Mouse (Mus musculus): ENCODE data around the gene Sh3rf3. TPM values are rescaled to one million over a fixed set of nuclear protein-coding genes. Genes with fewer than 3 reads are reported as not detected.

The Sh3rf3 gene
- polyA plus RNA-seq, 1 experiment from 2014 or later, result 1.9 TPM

- Histone ChIP-seq H3K9me3 (ENCODE audit: control insufficient read depth, low read length) (0 out of 2 replicates have a peak, but pooled peaks cover 2% of the 10 kb centered on the region), H3K27me3 (ENCODE audit: control insufficient read depth, insufficient read depth, low read length) (no peaks in the 10 kb centered on the region), H3K9ac (ENCODE audit: low read depth, low read length) (no peak overlapping the region), H3K4me2 (replicated peaks; ENCODE audit: low read depth, low read length) (no peak overlapping the region), H3K4me1 (ENCODE audit: control insufficient read depth, insufficient read depth, low read length) (no peaks in the 10 kb centered on the region), H3K36me3 (ENCODE audit: control insufficient read depth, insufficient read depth, low read length) (no peaks in the 10 kb centered on the region), H3K4me3 (ENCODE audit: low read length) (no peak overlapping the region), H3K27ac (ENCODE audit: low read depth, low read length) (no peak overlapping the region)
- WGBS, result 80% methylated on average over 5 of the region's 5 CpGs
- no peak for ATAC-seq (ENCODE audit: low FRiP score, low TSS enrichment)
Measured at GRCm38 (mm10) chr10:58974138-58974537, 161.0 kb downstream of the Sh3rf3 start.

- no peaks in the 10 kb centered on the region for H3K4me1 ChIP-seq (ENCODE audit: control insufficient read depth, insufficient read depth, low read length)
Measured at GRCm38 (mm10) chr10:58979320-58979959, 166.3 kb downstream of the Sh3rf3 start.

GRCm38 (mm10) chr10:58981674-58982329 is 168.6 kb downstream of the Sh3rf3 start:
- ATAC-seq (ENCODE audit: low FRiP score, low TSS enrichment), result no peak
- Histone ChIP-seq H3K4me3 (ENCODE audit: low read length) (no peak overlapping the region), H3K27me3 (ENCODE audit: control insufficient read depth, insufficient read depth, low read length) (no peaks in the 10 kb centered on the region), H3K9ac (ENCODE audit: low read depth, low read length) (no peak overlapping the region), H3K27ac (ENCODE audit: low read depth, low read length) (no peak overlapping the region), H3K4me1 (ENCODE audit: control insufficient read depth, insufficient read depth, low read length) (no peaks in the 10 kb centered on the region), H3K9me3 (ENCODE audit: control insufficient read depth, low read length) (no peaks in the 10 kb centered on the region), H3K36me3 (ENCODE audit: control insufficient read depth, insufficient read depth, low read length) (no peaks in the 10 kb centered on the region), H3K4me2 (replicated peaks; ENCODE audit: low read depth, low read length) (no peak overlapping the region)
- WGBS, result 89% methylated on average over 9 of the region's 9 CpGs

More at GRCm38 (mm10) chr10:58979320-58979959, 166.3 kb downstream of the Sh3rf3 start:
- Histone ChIP-seq H3K36me3 (ENCODE audit: control insufficient read depth, insufficient read depth, low read length) (no peaks in the 10 kb centered on the region), H3K9me3 (ENCODE audit: control insufficient read depth, low read length) (no peaks in the 10 kb centered on the region), H3K4me3 (ENCODE audit: low read length) (no peak overlapping the region), H3K27ac (ENCODE audit: low read depth, low read length) (no peak overlapping the region), H3K4me2 (replicated peaks; ENCODE audit: low read depth, low read length) (no peak overlapping the region), H3K9ac (ENCODE audit: low read depth, low read length) (no peak overlapping the region), H3K27me3 (ENCODE audit: control insufficient read depth, insufficient read depth, low read length) (no peaks in the 10 kb centered on the region)
- WGBS, result 22% methylated on average over 7 of the region's 7 CpGs
- ATAC-seq (ENCODE audit: low FRiP score, low TSS enrichment), result no peak

GRCm38 (mm10) chr10:58982546-58983154 is 169.5 kb downstream of the Sh3rf3 start:
- no peak overlapping the region for H3K4me2 ChIP-seq (replicated peaks; ENCODE audit: low read depth, low read length)
- H3K4me1 ChIP-seq (ENCODE audit: control insufficient read depth, insufficient read depth, low read length), result no peaks in the 10 kb centered on the region
- 71% methylated on average over 5 of the region's 5 CpGs for WGBS
- no peak overlapping the region for H3K27ac ChIP-seq (ENCODE audit: low read depth, low read length)
- H3K27me3 ChIP-seq (ENCODE audit: control insufficient read depth, insufficient read depth, low read length), result no peaks in the 10 kb centered on the region
- no peaks in the 10 kb centered on the region for H3K9me3 ChIP-seq (ENCODE audit: control insufficient read depth, low read length)
- no peak overlapping the region for H3K4me3 ChIP-seq (ENCODE audit: low read length)
- no peak overlapping the region for H3K9ac ChIP-seq (ENCODE audit: low read depth, low read length)
- H3K36me3 ChIP-seq (ENCODE audit: control insufficient read depth, insufficient read depth, low read length), result no peaks in the 10 kb centered on the region
- no peak for ATAC-seq (ENCODE audit: low FRiP score, low TSS enrichment)

- Histone ChIP-seq H3K9ac (ENCODE audit: low read depth, low read length) (no peak overlapping the region), H3K9me3 (ENCODE audit: control insufficient read depth, low read length) (no peaks in the 10 kb centered on the region), H3K27ac (ENCODE audit: low read depth, low read length) (no peak overlapping the region), H3K27me3 (ENCODE audit: control insufficient read depth, insufficient read depth, low read length) (no peaks in the 10 kb centered on the region), H3K36me3 (ENCODE audit: control insufficient read depth, insufficient read depth, low read length) (no peaks in the 10 kb centered on the region), H3K4me1 (ENCODE audit: control insufficient read depth, insufficient read depth, low read length) (no peaks in the 10 kb centered on the region), H3K4me2 (replicated peaks; ENCODE audit: low read depth, low read length) (no peak overlapping the region), H3K4me3 (ENCODE audit: low read length) (no peak overlapping the region)
- 87% methylated on average over 3 of the region's 3 CpGs for WGBS
- no peak for ATAC-seq (ENCODE audit: low FRiP score, low TSS enrichment)
Measured at GRCm38 (mm10) chr10:58991611-58992010, 178.5 kb downstream of the Sh3rf3 start.

- no peak for ATAC-seq (ENCODE audit: low FRiP score, low TSS enrichment)
- Histone ChIP-seq H3K9me3 (ENCODE audit: control insufficient read depth, low read length) (no peaks in the 10 kb centered on the region), H3K4me1 (ENCODE audit: control insufficient read depth, insufficient read depth, low read length) (no peaks in the 10 kb centered on the region), H3K36me3 (ENCODE audit: control insufficient read depth, insufficient read depth, low read length) (no peaks in the 10 kb centered on the region), H3K9ac (ENCODE audit: low read depth, low read length) (no peak overlapping the region), H3K27ac (ENCODE audit: low read depth, low read length) (no peak overlapping the region), H3K4me2 (replicated peaks; ENCODE audit: low read depth, low read length) (no peak overlapping the region), H3K27me3 (ENCODE audit: control insufficient read depth, insufficient read depth, low read length) (no peaks in the 10 kb centered on the region), H3K4me3 (ENCODE audit: low read length) (no peak overlapping the region)
- WGBS, result 83% methylated on average over 2 of the region's 2 CpGs
Measured at GRCm38 (mm10) chr10:58994726-58995125, 181.6 kb downstream of the Sh3rf3 start.

GRCm38 (mm10) chr10:58995132-58995531 is 182.0 kb downstream of the Sh3rf3 start:
- no peak overlapping the region for H3K9ac ChIP-seq (ENCODE audit: low read depth, low read length)
- peak; percentile 68; the same call in 1 of the 2 replicates for ATAC-seq (ENCODE audit: low FRiP score, low TSS enrichment)
- H3K4me3 ChIP-seq (ENCODE audit: low read length), result no peak overlapping the region
- H3K27me3 ChIP-seq (ENCODE audit: control insufficient read depth, insufficient read depth, low read length), result no peaks in the 10 kb centered on the region
- no peaks in the 10 kb centered on the region for H3K9me3 ChIP-seq (ENCODE audit: control insufficient read depth, low read length)
- H3K36me3 ChIP-seq (ENCODE audit: control insufficient read depth, insufficient read depth, low read length), result no peaks in the 10 kb centered on the region
- no peak overlapping the region for H3K27ac ChIP-seq (ENCODE audit: low read depth, low read length)
- 41% methylated on average over 3 of the region's 3 CpGs for WGBS
- H3K4me1 ChIP-seq (ENCODE audit: control insufficient read depth, insufficient read depth, low read length), result no peaks in the 10 kb centered on the region
- no peak overlapping the region for H3K4me2 ChIP-seq (replicated peaks; ENCODE audit: low read depth, low read length)

- no peaks in the 10 kb centered on the region for H3K27me3 ChIP-seq (ENCODE audit: control insufficient read depth, insufficient read depth, low read length)
- H3K9ac ChIP-seq (ENCODE audit: low read depth, low read length), result no peak overlapping the region
- WGBS, result 79% methylated on average over 9 of the region's 9 CpGs
- no peaks in the 10 kb centered on the region for H3K9me3 ChIP-seq (ENCODE audit: control insufficient read depth, low read length)
- H3K4me2 ChIP-seq (replicated peaks; ENCODE audit: low read depth, low read length), result no peak overlapping the region
- H3K4me1 ChIP-seq (ENCODE audit: control insufficient read depth, insufficient read depth, low read length), result no peaks in the 10 kb centered on the region
- H3K36me3 ChIP-seq (ENCODE audit: control insufficient read depth, insufficient read depth, low read length), result no peaks in the 10 kb centered on the region
- H3K27ac ChIP-seq (ENCODE audit: low read depth, low read length), result no peak overlapping the region
- no peak for ATAC-seq (ENCODE audit: low FRiP score, low TSS enrichment)
- no peak overlapping the region for H3K4me3 ChIP-seq (ENCODE audit: low read length)
Measured at GRCm38 (mm10) chr10:59002361-59002760, 189.2 kb downstream of the Sh3rf3 start.

- H3K4me1 ChIP-seq (ENCODE audit: control insufficient read depth, insufficient read depth, low read length), result no peaks in the 10 kb centered on the region
- H3K4me3 ChIP-seq (ENCODE audit: low read length), result no peak overlapping the region
- no peak overlapping the region for H3K4me2 ChIP-seq (replicated peaks; ENCODE audit: low read depth, low read length)
- no peak overlapping the region for H3K9ac ChIP-seq (ENCODE audit: low read depth, low read length)
- H3K9me3 ChIP-seq (ENCODE audit: control insufficient read depth, low read length), result no peaks in the 10 kb centered on the region
- ATAC-seq (ENCODE audit: low FRiP score, low TSS enrichment), result no peak
- 87% methylated on average over 7 of the region's 7 CpGs for WGBS
- no peaks in the 10 kb centered on the region for H3K36me3 ChIP-seq (ENCODE audit: control insufficient read depth, insufficient read depth, low read length)
- H3K27me3 ChIP-seq (ENCODE audit: control insufficient read depth, insufficient read depth, low read length), result no peaks in the 10 kb centered on the region
- no peak overlapping the region for H3K27ac ChIP-seq (ENCODE audit: low read depth, low read length)
Measured at GRCm38 (mm10) chr10:59011415-59011814, 198.3 kb downstream of the Sh3rf3 start.

Data from kidney, embryonic 14.5 days (tissue).